Mouse (Mus musculus) right cerebral cortex, postnatal 4 days (tissue): ENCODE results near the gene Numbl.

Experiments used
- DNase-seq: peaks from one replicate; pipeline ENCODE4 v3.0.0-alpha.2; 2022

The Numbl gene

GRCm38 (mm10) chr7:27298033-27298610 is 39.9 kb downstream of the Numbl start:
- no peak for DNase-seq

- no peak for DNase-seq
These were observed 40.6 kb downstream of the Numbl start for GRCm38 (mm10) chr7:27298816-27299215.

- no peak for DNase-seq
These were observed 42.1 kb downstream of the Numbl start for GRCm38 (mm10) chr7:27300351-27300750.

GRCm38 (mm10) chr7:27300801-27301200 is 42.6 kb downstream of the Numbl start:
- DNase-seq: no peak

- DNase-seq: peak; percentile 78
These were observed 43.9 kb downstream of the Numbl start for GRCm38 (mm10) chr7:27302172-27302571.

GRCm38 (mm10) chr7:27305091-27305730 is 47.0 kb downstream of the Numbl start:
- DNase-seq: no peak

- DNase-seq: peak; percentile 51
These were observed 48.2 kb downstream of the Numbl start for GRCm38 (mm10) chr7:27306161-27307160.

GRCm38 (mm10) chr7:27307551-27307950 is 49.3 kb downstream of the Numbl start:
- no peak for DNase-seq

- DNase-seq: no peak
These were observed 50.8 kb downstream of the Numbl start for GRCm38 (mm10) chr7:27308821-27309549.

GRCm38 (mm10) chr7:27309832-27310231 is 51.6 kb downstream of the Numbl start:
- DNase-seq: no peak

GRCm38 (mm10) chr7:27310306-27310705 is 52.1 kb downstream of the Numbl start:
- peak; percentile 51 for DNase-seq

GRCm38 (mm10) chr7:27310996-27311535 is 52.8 kb downstream of the Numbl start:
- DNase-seq: no peak

GRCm38 (mm10) chr7:27311651-27312284 is 53.5 kb downstream of the Numbl start:
- no peak for DNase-seq

GRCm38 (mm10) chr7:27314393-27314792 is 56.2 kb downstream of the Numbl start:
- no peak for DNase-seq

- no peak for DNase-seq
These were observed 57.7 kb downstream of the Numbl start for GRCm38 (mm10) chr7:27315958-27316357.

- no peak for DNase-seq
These were observed 61.2 kb downstream of the Numbl start for GRCm38 (mm10) chr7:27319411-27319810.

- no peak for DNase-seq
These were observed 64.1 kb downstream of the Numbl start for GRCm38 (mm10) chr7:27322291-27322690.

- no peak for DNase-seq
These were observed 64.8 kb downstream of the Numbl start for GRCm38 (mm10) chr7:27323001-27323400.

GRCm38 (mm10) chr7:27324161-27324560 is 65.9 kb downstream of the Numbl start:
- DNase-seq: no peak

GRCm38 (mm10) chr7:27324928-27325327 is 66.7 kb downstream of the Numbl start:
- no peak for DNase-seq

- DNase-seq: no peak
These were observed 67.5 kb downstream of the Numbl start for GRCm38 (mm10) chr7:27325697-27326096.
